Mouse (Mus musculus): ENCODE data around the gene Gid4.
"Not testable (repeated sequence)": the region's sequence is repeated elsewhere in the genome, so short reads cannot be mapped to it uniquely, and the experiment has no call there.

Gene Gid4

DNA sequence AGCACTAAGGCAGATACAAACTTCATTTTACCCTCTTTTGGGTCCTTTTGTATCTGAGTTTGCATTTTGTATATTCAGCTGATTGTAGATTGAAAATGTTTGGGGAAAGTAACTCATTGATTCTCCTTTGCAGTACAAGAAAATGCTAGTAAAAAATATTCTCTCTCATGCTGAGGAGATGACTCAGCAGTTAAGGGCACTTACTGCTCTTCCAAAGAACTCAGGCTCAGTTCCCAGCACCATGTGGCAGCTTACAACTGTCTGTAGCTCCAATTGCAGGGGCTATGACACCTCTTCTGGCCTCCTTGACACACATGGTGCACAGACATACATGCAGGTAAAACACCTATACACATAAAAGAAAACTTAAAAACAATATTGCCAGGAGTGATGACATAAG lies 16.6 kb downstream of the Gid4 start:
- DNase-seq (ENCODE audit: low spot score) = no peak

DNA sequence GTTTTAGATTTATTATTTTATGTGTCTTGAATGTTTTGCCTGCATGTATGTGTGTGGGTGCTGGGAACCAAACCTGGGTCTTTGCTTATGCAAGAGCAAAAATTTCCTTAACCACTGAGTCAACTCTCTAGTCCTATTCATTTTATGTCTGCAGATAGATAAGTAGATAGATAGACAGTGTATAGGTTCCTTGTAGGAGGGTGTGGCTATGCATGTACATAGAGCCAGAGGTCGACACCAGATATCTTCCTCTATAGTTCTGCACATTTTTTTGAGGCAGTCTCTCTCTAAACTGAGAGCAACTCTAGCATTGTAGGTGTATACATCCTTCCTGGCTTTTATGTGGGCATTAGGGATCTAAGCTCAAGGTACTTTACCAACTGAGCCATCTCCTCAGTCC lies 18.2 kb downstream of the Gid4 start:
- no peak for DNase-seq (ENCODE audit: low spot score)

DNA sequence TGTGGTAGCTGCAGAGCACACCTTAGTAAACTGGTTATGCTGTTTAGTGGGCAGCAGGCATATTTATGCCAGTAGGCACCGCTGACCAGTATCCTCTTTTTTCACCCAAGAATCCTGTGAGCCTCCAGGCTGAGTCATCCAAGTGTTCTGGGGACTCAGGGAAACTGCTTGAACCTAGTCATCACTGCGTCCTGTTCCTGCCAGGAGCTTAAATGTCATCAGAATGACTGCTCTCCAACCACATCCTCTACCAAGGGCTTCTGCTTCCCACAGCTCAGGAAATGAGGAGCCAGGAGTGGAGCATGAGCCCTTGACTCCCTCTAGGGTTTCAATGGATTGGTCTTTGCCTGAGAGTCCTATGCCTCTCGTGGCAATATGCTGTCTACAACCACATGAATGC lies 19.7 kb downstream of the Gid4 start:
- no peak for DNase-seq (ENCODE audit: low spot score)

DNA sequence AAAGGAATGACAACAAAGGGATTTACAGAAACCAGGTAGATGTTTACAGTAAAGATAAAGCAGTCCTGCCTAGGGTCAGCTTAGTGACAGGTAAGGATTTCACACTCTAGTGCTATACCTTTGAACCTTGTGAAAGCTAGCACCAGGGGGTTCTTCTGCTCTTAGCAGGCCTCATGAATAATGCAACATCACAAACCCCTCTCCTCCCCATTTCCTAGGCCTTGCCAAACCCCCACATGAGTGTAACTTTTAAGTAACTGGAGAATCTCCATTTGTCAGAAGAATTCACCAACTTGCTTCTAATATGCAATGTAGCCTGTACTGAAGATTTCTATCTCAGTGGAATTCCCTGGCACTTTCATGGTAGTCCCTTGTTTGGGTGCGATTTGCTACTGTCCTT lies 22.7 kb downstream of the Gid4 start:
- not testable (repeated sequence) for DNase-seq (ENCODE audit: low spot score)

DNA sequence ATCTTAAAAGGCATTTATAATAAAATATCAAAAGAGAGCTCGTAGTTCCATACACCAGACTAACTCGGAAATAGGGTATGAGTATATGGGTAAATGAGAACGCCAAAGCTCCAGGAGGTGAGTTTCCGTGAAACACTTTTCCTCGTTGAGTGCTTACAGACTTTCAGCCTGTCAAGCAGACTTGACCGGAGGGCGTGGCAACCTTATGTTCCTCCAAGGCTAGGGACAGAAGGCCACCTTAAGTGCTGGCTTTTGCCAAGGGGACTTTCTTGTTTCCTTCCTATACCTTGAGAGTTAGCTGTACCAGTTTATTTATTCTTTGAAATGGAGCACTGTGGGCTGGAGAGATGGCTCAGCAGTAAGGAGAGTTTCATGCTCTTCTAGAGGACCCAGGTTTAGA lies 23.2 kb downstream of the Gid4 start:
- DNase-seq (ENCODE audit: low spot score) = no peak

GRCm38 (mm10) chr11:60442896-60443295 lies 26.0 kb downstream of the Gid4 start:
- DNase-seq (ENCODE audit: low spot score) = no peak

DNA sequence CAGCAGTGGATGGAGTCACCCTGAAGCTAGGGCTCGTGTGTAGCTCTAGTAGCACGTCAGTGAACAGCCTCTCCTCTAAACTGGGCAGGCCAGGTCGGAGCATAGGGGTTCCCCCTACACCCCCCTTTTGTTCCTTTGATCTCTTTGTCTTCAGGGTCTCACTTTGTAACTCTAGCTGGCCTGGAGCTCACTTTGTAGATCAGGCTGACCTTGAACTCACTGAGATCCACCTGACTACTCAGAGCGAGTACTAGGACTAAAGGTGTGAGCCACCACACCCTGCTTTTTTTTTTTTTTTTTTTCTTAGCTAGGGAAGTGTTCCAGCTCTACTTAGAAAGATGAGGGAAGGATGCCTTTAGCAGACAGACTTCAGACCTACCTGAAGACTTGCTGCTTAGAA lies 27.1 kb downstream of the Gid4 start:
- DNase-seq (ENCODE audit: low spot score) = no peak

DNA sequence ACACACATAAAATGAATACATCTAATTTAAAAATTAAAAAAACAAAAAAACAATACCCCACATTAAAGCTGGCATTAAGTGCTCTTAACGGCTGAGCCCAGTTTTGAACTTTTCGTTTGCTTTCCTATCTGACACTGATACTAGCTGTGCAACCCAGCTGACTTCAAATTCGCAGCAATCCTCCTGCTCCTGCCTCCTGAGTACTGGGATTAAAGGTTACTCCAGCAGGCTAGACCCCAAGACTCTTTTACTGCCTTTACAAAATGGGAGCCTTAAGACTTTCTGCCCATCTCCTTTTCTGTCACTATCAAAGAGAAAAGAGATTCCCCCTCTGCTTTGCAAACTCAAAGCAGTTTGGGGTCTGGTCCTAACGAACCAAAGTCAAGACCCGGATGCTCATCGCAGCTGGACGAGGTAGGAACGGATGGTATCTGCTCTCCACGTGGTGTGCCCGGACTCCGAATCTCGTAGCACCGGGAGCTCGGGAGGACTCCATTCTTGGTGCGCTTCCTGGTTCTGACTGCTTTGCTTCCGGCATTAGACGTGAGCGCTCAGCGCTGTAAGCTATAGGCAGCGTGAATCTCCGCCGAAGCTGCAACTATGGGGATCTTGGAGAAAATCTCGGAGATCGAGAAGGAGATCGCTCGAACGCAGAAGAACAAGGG lies 37.3 kb downstream of the Gid4 start, which contains the start of gene Drg2:
Drg2 (plus strand) TSS at position 512 of the 665 bp plus-strand sequence.
- peak; percentile 88 for DNase-seq (ENCODE audit: low spot score)

DNA sequence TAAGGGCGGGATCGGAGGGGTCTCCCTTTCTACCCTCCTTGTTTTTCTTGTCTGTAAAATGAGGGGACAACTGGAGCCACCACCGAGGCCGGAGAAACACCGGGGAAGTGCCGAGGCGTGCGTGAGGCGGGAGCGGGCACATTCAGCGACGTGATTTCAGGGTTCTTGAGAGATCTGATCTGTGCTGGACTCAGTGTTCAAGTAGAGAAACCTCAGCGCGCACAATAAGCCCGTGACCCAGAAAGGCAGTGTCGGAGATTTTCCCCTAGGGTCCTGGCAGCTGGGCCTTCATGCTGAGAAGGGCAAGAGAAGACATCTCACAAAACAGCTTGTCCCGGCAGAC lies 37.8 kb downstream of the Gid4 start:
- DNase-seq (ENCODE audit: low spot score) = no peak

GRCm38 (mm10) chr11:60457973-60458372 lies 41.0 kb downstream of the Gid4 start:
- no peak for DNase-seq (ENCODE audit: low spot score)

DNA sequence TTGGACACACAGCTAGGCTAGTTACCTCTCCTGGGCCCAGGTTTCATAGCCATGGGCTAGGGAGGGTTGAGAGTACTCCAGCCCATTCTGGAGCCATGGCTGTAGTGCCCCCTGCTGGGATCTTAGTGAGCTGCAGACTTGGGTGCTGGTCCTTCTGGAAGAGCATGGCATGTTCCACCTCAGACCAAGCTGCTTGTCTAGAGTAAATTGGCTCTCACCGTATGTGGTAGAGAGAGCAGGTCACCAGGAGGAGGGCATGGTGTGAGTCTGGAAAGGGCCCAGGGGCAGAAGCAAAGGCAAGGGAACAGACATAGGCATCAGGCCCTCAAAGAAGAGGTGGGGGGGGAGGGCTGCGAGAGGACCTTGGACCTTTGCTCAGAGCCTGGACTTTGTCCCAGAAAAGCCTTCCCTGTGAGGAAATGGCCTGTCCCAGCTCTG lies 49.0 kb downstream of the Gid4 start:
- no peak for DNase-seq (ENCODE audit: low spot score)

- DNase-seq (ENCODE audit: low spot score) = no peak
Observed at GRCm38 (mm10) chr11:60469039-60469438, 52.1 kb downstream of the Gid4 start, which contains the start of gene Myo15. Gene Myo15 (plus strand): TSS chr11:60469339.

DNA sequence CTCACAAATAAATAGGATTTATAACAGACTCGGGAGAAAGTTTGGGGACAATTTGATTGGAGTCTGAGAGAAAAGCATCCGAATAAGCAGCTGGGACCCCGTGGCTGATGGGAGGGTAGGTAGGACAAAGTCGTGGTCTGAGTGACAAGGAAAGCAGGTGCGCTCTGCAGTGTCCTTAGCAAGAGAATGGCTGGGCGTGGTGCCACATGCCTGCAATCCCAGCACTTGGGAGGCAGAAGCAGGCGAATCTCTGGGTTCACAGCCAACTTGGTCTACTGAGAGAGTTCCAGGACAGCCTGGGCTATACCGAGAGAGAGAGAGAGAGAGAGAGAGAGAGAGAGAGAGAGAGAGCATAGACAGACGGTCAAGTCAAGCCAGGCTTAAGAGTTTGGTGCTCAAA lies 53.8 kb downstream of the Gid4 start:
- DNase-seq (ENCODE audit: low spot score) = no peak

GRCm38 (mm10) chr11:60474534-60474933 lies 57.6 kb downstream of the Gid4 start:
- DNase-seq (ENCODE audit: low spot score) = no peak

DNA sequence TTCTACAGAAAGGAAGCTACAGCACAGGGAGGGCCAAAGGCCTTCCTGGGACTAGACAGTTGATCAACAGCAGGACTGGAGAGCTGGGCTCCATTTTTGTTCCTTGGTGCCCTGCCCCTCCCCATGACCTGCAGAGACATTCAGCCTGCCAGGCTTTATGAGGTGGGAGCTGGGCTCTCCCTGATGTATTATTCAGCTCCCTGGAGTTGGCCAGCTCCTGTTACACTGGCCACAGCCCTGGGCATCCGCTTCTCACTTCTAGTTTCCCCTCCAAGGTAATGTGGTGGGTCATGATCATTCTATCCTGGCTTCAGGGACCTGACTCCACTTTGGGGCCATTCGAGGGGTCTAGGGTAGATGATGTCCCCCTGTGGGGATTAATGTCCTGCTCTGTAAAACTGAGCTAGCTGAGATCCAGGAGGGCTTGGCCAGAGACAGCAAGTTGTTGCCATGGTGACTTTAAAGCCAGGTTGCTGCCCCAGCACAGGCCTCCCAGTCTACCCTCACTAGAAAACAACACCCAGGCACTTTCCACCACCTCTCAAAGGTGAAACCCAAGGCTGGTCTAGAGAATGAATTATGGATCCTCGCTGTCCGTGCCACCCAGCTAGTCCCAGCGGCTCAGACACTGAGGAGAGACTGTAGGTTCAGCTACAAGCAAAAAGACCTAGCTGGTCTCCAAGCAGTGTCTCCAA lies 58.9 kb downstream of the Gid4 start:
- DNase-seq (ENCODE audit: low spot score) = no peak

DNA sequence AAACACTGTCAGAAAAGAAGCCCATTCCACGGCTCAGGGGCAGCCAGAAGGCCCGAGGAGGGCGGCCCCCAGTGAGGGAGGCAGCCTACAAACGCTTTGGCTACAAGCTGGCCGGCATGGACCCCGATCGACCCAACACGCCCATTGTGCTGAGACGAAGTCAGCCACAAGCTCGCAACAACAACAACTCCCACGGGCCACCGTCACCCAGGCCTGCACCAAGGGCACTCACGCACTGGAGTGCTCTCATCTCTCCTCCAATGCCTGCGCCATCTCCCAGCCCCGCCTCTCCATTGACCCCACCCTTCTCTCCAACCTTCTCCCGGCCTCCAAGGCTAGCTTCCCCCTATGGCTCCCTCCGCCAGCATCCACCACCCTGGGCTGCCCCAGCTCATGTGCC lies 61.2 kb downstream of the Gid4 start:
- no peak for DNase-seq (ENCODE audit: low spot score)

GRCm38 (mm10) chr11:60486267-60486666 lies 69.3 kb downstream of the Gid4 start:
- DNase-seq (ENCODE audit: low spot score) = no peak

DNA sequence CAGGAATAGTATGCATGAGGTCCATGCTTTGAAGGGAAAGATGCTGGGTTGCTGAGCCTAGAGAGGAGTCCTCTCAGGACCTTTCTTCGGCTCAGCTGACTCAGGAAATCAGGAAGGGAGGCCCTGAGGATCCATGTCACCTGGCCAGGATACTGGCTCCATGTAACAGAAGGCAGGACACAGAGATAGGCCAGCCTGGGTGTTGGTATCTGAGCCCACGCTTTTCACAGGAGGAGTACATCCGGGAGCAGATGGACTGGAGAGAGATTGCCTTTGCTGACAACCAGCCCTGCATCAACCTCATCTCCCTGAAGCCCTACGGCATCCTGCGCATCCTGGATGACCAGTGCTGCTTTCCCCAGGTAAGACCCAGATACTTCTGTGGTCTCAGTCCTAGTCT lies 75.8 kb downstream of the Gid4 start:
- DNase-seq (ENCODE audit: low spot score) = no peak

GRCm38 (mm10) chr11:60495692-60496091 lies 78.7 kb downstream of the Gid4 start:
- DNase-seq (ENCODE audit: low spot score) = no peak

All from testis, postnatal 14 days (tissue).